Mouse (Mus musculus): Measurements from ENCODE around the gene Exoc3l2.
A peak's percentile ranks its signal among the peaks of the same experiment; 100 is the strongest.

The Exoc3l2 gene

DNA sequence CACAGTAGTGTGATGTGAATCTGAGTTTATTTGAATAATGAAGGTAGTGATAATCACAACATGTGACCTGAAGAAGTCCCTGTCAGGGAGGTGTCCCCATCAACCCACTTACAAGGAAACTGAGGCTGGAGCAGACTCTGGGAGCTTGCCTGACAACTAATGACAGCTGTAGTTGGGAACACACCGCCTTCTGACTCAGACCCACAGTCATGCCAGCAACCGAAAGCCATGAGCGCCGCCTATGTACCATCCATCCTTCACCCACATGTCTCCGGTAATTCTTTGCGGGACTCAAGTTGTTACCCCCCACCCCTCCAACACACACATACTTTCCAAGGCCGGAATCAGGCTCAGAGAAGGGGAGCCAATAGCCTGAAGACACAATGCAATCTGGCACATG is 6.5 kb upstream of the Exoc3l2 start:
- no peak for DNase-seq (ENCODE audit: low read depth)

DNA sequence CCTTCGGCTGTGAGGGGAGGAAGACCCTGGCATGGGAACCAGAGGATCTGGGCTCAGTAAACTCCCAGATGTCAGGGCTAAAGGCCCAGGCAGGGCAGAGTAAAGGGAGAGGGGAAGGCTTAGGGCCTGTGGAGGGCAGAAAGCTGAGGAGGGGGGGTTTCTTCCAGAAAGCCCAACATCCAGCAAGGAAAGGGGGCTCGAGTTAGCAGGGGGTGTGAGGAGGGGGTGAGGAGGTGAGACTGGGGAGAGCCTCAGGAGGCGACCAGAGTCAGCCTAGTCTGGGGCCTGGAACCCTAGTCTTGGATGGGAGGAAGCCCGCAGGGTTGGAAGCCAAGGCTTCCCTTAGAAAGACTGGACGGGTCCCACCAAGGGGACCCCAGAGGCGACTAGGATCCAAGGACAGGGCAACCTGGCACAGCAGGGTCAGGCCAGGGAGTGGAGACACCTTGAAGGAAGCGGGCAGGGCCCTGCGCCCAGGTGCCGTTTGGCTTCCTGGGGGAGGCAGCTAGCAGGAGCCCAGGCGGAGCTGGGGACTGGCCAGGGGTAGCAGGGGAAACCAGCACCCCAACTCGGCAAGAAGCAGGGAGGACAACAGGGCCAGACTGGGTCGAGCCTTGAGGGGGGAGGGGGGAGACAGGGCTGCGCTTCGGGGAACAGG is 5.6 kb upstream of the Exoc3l2 start:
- no peak for DNase-seq (ENCODE audit: low read depth)

DNA sequence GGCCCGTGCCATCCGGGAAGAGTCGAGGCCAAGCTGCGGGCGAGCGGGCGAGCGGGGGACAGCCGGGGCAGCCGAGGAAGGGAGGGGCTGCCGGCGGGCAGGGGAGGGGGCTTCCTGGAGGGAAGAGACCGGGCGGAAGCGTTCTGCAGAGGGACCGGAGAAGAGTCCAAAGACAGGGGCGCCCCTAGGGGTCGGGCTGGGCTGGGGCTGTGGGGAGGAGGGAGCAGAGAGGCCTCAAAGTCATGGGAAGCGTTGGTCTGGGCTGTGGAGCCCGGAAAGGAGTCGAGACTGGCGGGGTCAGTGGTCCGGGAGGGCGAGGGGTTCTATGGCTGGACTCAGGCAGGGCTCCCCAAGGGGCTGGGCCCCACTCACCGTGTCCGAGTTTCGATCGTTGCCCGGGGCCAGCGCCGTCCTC is 5.1 kb upstream of the Exoc3l2 start:
- no peak for DNase-seq (ENCODE audit: low read depth)

DNA sequence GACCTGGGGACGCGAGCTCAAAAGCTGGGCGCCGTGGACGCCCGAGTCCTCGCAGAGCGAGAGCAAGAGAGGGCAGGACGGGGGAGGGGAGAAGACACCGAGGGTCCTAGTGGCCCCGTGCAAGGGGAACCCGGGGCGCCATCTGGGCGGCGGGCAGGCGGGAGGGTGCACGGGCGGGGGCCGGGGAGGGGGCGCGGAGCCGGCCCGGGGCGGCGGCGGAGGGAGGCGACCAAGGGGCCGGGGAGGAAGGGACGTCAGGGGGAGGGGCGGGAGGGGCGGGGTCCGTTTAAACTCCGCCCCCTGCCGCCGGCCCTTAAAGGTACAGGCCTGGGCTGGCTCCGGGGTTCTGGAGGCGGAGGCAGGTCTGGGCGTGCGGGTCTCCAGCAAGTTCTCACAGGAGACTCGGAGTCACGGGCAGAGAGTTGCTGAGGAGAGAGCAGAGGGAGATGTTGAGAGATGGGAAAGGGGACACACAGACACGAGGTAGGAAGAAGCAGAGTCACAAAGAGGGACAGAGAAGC is 4.5 kb upstream of the Exoc3l2 start, which contains the start of gene Mark4:
TSS of gene Mark4 (minus strand) at position 231 of the 521 bp plus-strand sequence.
- peak; percentile 60 for DNase-seq (ENCODE audit: low read depth)

DNA sequence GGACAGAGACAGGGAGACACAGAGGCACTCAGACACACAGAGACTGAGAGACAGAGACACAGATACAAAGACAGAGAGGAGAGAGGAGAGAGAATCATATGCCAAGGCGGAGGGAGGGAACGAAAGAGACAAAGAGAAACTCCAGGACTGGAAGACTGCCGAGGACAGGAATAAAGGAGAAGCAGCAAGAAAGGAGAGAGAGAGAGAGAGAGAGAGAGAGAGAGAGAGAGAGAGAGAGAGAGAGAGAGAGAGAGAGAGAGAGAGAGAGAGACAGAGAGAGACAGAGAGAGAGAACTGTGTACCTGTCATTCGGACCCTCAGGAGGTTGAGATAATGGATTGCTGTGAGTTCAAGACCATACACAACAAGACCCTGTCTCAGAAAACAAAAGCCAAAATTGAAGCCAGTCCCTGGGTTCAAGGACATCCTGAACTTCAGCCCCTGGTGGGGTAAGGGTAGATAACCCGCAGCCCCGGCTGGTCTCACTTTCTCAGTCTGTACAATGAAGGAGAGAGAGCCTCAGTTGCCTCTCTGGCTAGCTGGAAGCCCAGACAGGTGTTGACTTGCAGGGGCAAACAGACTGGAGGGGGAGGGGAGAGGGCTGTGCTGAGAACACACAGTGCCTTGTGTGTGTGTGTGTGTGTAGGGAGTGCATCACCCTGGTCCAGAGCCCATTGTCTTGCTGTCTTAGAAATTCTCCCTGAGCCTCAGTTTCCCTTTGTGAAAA is 3.8 kb upstream of the Exoc3l2 start:
- DNase-seq (ENCODE audit: low read depth) = no peak

DNA sequence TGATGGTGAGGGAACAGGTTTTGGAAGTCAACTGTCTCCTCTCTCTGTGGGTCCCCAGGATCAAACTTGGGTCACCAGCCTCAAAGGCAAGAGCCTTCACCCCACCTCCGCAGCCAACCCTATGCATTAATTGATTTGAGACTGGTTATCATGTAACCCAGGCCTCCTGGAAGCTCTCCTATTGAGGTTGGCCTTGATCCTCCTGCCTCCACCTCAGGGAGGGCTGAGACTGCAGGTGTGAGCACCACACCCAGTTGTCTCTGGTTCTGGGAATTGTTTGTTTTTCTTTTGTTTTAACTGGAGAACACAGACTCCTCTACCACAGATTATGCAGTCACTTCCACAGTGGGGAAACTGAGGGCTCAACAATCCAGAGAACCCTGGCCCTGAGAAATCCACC is 2.6 kb upstream of the Exoc3l2 start:
- no peak for DNase-seq (ENCODE audit: low read depth)

DNA sequence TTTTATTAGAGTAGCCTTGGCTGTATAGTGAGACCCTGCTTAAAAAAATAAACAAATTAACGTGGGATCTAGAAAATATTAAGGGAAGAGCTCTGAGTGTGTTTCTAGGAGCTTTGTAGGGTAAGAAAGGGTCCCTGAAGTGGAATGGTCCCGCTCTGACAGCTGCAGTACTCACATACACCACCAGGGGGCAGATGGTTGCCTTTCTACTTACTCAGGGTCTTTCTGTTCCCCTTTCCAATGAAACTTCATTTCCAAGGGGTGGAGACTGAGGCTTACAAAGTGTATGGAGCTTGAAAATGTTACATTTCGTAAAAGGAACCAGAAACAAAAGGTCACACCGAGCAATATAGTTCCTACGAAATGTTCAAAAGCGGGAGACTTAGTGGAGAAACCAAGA is 1.6 kb upstream of the Exoc3l2 start:
- peak; percentile 80 for DNase-seq (ENCODE audit: low read depth)

DNA sequence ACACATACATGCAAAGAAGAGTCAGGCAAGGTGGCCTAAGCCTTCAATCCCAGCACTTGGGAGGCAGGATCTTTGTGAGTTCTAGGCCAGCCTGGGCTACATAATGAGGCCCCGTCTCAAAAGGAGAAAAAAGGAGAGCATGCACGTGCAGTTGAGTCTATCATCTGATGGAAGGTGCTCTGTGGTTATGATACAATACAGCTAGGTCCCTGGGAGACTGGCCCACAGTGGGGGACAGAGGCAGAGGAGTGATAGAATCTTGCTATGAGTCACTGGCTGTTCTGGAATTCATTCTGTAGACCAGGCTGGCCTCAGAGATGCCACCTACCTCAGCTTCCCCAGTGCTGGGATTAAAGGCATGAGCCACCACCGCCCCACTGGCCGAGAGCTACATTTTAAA is 688 bp upstream of the Exoc3l2 start:
- DNase-seq (ENCODE audit: low read depth) = no peak

DNA sequence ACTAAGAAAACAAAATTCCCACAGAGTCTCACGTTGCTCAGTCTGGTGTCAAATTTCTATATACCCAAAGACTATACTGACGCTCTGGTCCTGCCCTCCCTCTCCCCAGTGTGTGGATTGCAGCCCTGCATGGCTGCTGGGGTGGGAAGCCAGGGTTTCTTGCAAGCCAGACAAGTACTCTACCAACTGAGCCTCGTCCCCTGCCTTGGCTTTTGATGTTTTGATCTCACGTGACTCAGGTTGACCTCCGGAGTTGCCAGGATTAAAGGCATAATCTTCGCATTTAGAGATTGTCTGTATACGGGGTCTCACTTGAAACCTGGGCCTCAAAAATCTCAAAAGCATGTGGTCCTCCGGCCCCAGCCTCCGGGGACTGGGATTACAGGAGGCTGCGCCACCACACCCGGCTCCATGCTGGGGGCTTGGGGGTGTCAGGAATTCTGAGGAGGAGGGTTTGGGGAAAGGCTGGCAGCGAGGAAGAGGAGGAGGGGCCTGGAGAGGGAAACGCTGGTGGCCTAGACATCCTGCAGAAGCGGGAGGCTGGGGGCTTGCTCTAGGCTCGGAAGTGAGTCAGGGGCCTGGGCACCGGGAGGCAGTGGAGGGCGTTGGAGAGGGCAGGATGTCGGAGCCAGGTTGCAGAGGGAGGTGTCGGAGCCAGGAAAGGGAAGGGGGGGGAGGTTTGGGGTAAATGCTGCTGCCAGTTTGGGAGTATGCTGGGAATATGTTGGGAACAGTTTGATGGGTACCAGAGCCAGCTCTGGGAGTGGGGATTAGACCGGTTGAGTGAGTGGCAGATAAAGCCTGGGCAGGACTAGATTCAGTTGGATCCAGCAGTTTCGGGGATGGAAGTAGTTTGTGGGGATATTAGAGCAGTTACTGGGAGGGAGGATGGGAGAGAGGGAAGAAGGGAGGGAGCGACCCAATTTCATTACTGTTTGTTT is 1.5 kb downstream of the Exoc3l2 start:
- DNase-seq (ENCODE audit: low read depth) = no peak

DNA sequence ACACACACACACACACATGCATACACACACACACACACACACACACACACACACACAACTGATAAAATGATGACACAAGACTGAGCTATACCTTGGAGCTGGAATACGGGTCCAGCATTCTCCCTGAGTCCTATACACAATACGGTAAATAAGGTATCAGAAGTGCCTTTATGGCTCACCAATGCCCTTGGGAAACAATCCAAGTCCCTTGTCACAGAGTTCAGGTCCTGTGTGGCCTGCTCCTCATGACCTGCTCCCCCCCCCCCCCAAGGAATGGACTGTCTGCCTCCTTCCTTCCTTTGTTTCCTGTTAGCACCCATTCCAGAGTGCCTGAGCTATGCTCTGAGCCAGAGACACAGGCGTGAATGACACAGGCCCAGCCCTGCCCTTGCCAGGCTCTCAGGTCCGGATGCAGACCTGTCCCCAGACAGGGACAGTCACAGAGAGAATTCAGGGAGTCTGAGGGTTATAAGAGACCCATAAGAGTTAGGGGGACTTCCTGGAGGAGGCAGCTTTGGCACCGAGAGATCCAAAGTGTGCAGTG is 3.5 kb downstream of the Exoc3l2 start:
- DNase-seq (ENCODE audit: low read depth) = no peak

DNA sequence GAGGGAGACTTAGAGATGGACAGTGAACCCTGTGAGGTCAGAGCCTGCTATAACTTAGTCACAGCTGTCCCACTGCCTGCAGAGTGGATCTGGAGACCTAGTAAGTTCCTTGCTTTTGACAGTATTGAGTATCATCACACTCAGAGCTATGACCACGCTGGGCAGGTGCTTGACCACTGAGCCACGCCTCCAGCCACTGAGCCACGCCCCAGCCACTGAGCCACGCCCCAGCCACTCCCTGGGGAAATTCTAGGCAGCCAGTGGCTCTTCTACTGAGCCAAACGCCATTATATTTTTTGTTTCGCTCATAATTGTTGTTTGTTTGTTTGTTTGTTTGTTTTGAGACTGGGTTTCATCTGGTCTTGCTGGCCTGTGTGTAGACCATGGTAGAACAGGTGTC is 4.5 kb downstream of the Exoc3l2 start:
- no peak for DNase-seq (ENCODE audit: low read depth)

DNA sequence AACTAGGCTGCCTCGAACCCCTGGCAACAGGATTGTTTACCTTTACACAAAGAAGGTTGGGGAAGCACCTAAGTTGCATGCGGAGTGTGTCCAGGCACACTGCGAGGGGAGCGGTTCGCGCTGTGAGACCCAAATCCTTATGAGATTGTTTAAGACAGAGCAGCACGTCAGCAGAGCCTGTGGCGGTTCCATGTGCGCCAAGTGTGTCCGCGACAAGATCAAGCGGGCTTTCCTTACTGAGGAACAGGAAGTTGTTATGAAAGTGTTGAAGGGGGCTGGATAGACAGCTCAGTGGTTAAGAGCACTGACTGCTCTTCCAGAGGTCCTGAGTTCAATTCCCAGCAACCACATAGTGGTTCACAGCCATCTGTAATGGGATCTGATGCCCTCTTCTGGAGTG is 5.1 kb downstream of the Exoc3l2 start:
- DNase-seq (ENCODE audit: low read depth) = no peak

DNA sequence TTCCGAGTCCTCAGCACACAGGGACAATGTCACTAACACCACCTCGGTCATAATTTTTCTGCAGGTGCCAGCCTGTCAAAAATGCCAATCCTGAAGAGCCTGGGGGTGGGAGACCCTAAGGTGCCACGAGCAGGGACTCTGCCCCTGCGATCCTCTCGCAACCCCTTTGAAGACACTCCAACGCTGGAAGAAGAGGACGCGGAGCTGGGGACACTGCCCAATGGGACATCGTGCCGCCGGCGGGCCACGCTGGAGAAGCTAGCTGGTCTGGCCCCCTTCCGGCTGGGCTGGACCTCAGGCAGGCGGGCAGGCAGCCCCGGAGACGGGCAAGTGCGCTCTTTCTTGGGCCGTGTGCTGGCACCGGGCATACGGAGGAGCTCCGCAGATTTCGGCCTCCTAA is 6.3 kb downstream of the Exoc3l2 start:
- DNase-seq (ENCODE audit: low read depth) = no peak

DNA sequence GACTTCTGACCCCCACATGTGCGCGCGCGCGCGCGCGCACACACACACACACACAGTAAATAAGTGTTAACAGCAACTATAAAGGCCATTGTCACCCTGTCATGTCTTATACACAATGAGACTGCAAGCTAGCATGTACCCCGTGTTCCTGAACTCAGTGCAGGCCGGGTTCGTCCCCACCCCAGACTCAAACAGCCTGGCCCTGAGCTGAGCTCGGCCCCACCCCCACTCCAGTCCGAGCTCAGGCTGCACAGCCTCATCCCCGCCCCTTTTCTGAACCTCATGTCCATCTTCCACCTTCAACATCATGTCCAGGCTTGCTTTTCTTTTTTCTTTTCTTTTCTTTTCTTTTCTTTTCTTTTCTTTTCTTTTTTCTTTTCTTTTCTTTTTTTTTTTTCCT is 7.2 kb downstream of the Exoc3l2 start:
- no peak for DNase-seq (ENCODE audit: low read depth)

DNA sequence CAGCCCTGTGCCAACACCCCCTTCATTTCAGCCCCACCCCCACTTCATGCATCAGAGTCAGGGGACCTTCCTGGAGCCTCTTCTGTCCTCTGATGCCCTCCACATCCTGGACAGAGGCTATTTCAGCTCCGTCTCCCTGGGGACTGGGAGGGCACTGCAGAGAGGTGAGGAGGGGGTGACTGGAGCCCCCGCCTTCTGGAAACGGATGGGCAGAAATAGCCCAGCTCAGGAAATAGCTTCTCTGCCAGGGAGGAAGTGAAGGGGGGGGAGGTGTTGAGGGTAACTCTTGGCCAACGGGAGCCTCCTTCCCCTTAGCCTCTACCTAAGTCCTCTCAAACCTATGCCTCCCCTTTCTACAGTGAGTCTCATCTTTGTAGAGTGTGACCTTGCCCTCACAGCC is 9.3 kb downstream of the Exoc3l2 start:
- DNase-seq (ENCODE audit: low read depth) = no peak

DNA sequence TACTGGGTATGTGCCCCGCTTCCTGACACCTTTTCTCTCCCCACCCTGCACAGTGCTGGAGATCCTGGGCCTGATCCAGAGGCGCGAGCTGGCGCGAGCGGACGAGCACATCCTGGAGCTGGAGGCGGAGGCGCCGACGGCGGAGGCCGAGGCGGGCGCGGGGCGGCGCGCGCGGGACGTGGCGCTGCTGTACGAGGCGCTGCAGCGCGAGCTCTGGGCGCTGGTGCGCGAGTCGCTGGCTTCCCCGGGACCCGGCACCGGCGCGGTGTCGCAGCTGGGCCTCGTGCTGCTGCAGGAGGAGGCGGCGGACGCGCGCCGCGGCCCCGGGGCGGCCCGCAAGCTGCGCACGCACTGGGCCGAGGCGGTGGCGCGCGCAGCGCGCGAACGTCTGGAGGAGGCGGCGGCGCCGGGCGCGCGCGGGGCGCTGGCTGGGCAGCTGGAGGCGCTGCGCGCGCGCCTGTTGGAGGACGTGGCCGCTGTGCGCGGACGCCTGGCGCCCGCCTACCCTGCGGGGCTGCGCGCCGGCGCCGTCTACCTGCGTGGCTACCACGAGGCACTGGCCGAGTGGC is 10.8 kb downstream of the Exoc3l2 start:
- no peak for DNase-seq (ENCODE audit: low read depth)

DNA sequence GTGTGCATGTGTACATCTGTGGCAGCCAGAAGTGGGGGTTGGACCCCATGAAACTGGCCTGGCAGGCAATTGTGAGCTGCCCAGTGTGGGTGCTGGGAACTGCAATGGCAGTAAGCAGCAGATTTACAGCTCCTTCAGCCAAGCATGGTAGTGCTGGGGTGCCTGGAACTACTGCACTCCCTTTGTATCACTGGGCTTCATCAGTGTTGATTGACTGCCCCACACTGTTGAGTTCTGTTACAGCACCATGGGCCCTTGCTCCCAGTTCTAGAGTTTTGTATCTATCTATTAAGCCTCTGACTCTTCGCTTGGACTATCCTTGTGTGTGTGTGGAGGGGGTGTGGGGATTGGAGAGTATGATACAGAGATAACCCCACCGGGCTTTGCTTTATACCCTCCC is 14.0 kb downstream of the Exoc3l2 start:
- DNase-seq (ENCODE audit: low read depth) = no peak

DNA sequence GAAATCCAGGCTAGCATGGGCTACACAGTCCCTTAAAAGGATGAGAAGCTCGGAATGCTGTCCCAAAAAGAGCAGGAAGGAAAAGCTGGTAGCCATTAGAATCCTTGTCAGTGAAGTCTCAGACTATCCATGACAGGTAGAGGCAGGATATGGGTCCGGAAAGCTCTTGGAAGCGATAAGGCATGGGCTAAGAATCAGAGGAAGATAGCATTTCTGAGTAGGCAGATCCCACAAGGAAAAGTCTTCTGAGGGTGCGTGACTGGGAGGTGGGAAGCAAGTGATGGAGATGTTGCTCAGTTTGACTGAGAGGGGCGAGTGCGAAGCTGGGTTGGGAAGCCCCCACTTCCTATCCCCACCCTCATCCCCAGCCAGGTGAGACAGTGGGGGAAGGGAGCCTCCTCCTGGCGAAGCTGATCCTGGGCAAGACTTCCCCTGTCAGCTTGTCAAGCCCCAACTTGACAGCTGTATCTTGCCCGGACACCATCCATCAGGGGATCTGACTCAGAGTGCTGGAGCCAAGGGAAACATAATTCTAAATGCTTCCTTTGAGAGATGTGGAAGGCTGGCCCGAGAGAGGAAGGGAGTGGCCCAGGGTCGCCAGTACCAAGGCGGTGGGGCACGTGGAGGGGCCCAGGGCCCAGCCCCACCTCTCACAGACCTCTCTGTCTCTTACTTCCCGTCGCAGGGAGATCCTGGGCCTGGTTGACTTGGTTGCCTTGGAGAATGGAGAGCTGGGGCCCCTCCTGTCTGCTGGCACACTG is 14.7 kb downstream of the Exoc3l2 start:
- DNase-seq (ENCODE audit: low read depth) = no peak

DNA sequence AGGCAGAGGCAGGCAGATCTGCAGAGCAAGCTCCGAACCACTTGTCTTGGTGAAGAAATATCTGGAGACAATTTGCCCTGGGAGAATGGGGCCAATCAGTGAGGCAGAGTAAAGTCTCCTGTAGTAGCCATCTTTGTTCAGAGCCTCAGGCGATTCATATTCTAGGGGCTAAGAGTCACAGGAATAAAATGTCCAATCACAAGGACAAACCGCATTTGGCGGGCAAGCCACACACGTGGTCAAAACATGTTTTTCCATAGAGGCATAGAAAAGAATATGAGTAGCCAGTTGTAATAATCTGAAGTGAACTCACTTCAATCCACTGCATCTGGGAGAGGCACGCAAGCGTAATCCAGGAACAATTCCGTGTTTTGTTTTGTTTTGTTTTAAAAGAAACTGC is 20.1 kb downstream of the Exoc3l2 start:
- no peak for DNase-seq (ENCODE audit: low read depth)

DNA sequence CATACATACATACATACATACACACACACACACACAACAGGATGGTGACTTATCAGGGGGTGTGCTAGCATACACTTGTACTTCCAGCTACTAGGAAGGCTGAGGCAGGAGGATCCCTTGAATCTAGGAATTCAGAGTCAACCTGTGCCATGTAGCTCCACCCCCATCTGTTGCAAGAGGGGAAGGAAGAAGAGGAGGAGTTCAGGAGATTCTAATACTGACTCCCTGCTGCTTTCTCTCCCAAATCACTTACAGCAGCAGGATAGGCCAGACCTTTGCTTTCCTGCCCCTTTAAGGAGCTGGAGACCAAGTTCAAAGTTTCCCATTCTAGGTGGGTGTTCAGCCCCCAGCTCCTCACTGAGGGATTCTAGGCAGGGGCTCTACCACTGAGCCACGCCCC is 22.4 kb downstream of the Exoc3l2 start:
- no peak for DNase-seq (ENCODE audit: low read depth)

DNA sequence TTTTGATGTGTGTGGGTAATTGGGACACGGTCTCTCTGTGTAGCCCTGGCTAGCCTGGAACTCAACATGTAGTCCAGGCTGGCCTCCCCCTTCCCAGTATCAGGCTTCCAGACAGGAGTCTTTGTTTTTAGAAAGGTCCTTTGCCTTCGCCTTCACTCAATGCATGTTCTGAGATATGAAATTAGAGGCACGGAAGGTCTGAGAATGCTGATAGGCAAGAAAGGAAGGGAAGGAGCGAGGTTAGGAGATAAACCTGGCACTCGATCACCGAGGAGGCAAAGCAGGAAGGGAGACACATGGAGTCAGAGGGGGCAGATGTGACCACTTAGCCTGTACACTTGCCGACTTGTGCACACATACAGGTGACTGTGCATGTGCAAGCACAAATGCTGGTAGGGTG is 23.4 kb downstream of the Exoc3l2 start:
- DNase-seq (ENCODE audit: low read depth) = no peak
